Mouse (Mus musculus): ENCODE measurements around the gene Foxj3. TPM values are rescaled to one million over a fixed set of nuclear protein-coding genes. Genes with fewer than 3 reads are reported as not detected.

The Foxj3 gene
- polyA plus RNA-seq, 1 experiment from 2014 or later: 7.4 TPM

- Histone ChIP-seq H3K9ac (ENCODE audit: low read length) (no peak overlapping the region), H3K27ac (replicated peaks) (no peak overlapping the region), H3K4me3 (ENCODE audit: low read depth, low read length) (no peak overlapping the region), H3K4me1 (replicated peaks; ENCODE audit: control insufficient read depth, insufficient read depth) (no peaks in the 10 kb centered on the region), H3K27me3 (ENCODE audit: control insufficient read depth, insufficient read depth, low read length) (no peaks in the 10 kb centered on the region), H3K4me2 (replicated peaks; ENCODE audit: low read depth) (no peak overlapping the region), H3K36me3 (ENCODE audit: control insufficient read depth, insufficient read depth, low read length) (no peaks in the 10 kb centered on the region), H3K9me3 (ENCODE audit: control insufficient read depth, low read length) (no peaks in the 10 kb centered on the region)
- 77% methylated on average over 2 of the region's 2 CpGs for WGBS
- ATAC-seq (ENCODE audit: low FRiP score, low TSS enrichment) (no peak), DNase-seq (ENCODE audit: low spot score) (no peak)
- peak; percentile 58 for TF ChIP-seq CTCF (IDR thresholded peaks at IDR 0.05; ENCODE audit: low read depth)
- no peak for TF ChIP-seq EP300 (optimal IDR thresholded peaks at IDR 0.05)
Measured at GRCm38 (mm10) chr4:119531813-119532212, 5.0 kb upstream of the Foxj3 start.

GRCm38 (mm10) chr4:119535103-119535502 lies 1.7 kb upstream of the Foxj3 start:
- no peaks in the 10 kb centered on the region for H3K36me3 ChIP-seq (ENCODE audit: control insufficient read depth, insufficient read depth, low read length)
- H3K4me3 ChIP-seq (ENCODE audit: low read depth, low read length): no peak overlapping the region
- TF ChIP-seq EP300 (optimal IDR thresholded peaks at IDR 0.05) (no peak), CTCF (IDR thresholded peaks at IDR 0.05; ENCODE audit: low read depth) (no peak)
- H3K4me2 ChIP-seq (replicated peaks; ENCODE audit: low read depth): no peak overlapping the region
- no peaks in the 10 kb centered on the region for H3K9me3 ChIP-seq (ENCODE audit: control insufficient read depth, low read length)
- no peak overlapping the region for H3K27ac ChIP-seq (replicated peaks)
- no peaks in the 10 kb centered on the region for H3K4me1 ChIP-seq (replicated peaks; ENCODE audit: control insufficient read depth, insufficient read depth)
- no peak for DNase-seq (ENCODE audit: low spot score)
- H3K27me3 ChIP-seq (ENCODE audit: control insufficient read depth, insufficient read depth, low read length): no peaks in the 10 kb centered on the region
- no peak overlapping the region for H3K9ac ChIP-seq (ENCODE audit: low read length)
- no peak for ATAC-seq (ENCODE audit: low FRiP score, low TSS enrichment)
- WGBS: 25% methylated on average over 4 of the region's 4 CpGs

- Histone ChIP-seq H3K4me2 (replicated peaks; ENCODE audit: low read depth) (no peak overlapping the region), H3K27me3 (ENCODE audit: control insufficient read depth, insufficient read depth, low read length) (no peaks in the 10 kb centered on the region), H3K9me3 (ENCODE audit: control insufficient read depth, low read length) (no peaks in the 10 kb centered on the region), H3K4me1 (replicated peaks; ENCODE audit: control insufficient read depth, insufficient read depth) (no peaks in the 10 kb centered on the region), H3K9ac (ENCODE audit: low read length) (no peak overlapping the region), H3K4me3 (ENCODE audit: low read depth, low read length) (no peak overlapping the region), H3K27ac (replicated peaks) (no peak overlapping the region), H3K36me3 (ENCODE audit: control insufficient read depth, insufficient read depth, low read length) (no peaks in the 10 kb centered on the region)
- 93% methylated on average over 4 of the region's 4 CpGs for WGBS
- TF ChIP-seq EP300 (optimal IDR thresholded peaks at IDR 0.05): no peak
- TF ChIP-seq CTCF (IDR thresholded peaks at IDR 0.05; ENCODE audit: low read depth): no peak
- ATAC-seq (ENCODE audit: low FRiP score, low TSS enrichment) (no peak), DNase-seq (ENCODE audit: low spot score) (no peak)
Measured at GRCm38 (mm10) chr4:119537436-119537835, 632 bp downstream of the Foxj3 start.

- H3K9me3 ChIP-seq (ENCODE audit: control insufficient read depth, low read length): no peaks in the 10 kb centered on the region
- H3K27ac ChIP-seq (replicated peaks): peak within 1 kb of the TSS; percentile 99
- H3K36me3 ChIP-seq (ENCODE audit: control insufficient read depth, insufficient read depth, low read length): no peaks in the 10 kb centered on the region
- under 1% methylated on average over 54 of the region's 85 CpGs for WGBS
- TF ChIP-seq CTCF (IDR thresholded peaks at IDR 0.05; ENCODE audit: low read depth): peak; percentile 25; the same call in 1 of the 2 replicates
- peak; percentile 61 for TF ChIP-seq EP300 (optimal IDR thresholded peaks at IDR 0.05)
- H3K4me3 ChIP-seq (ENCODE audit: low read depth, low read length): peak within 1 kb of the TSS; percentile 97
- no peaks in the 10 kb centered on the region for H3K4me1 ChIP-seq (replicated peaks; ENCODE audit: control insufficient read depth, insufficient read depth)
- ATAC-seq (ENCODE audit: low FRiP score, low TSS enrichment) (peak; percentile 96), DNase-seq (ENCODE audit: low spot score) (peak; percentile 97)
- no peaks in the 10 kb centered on the region for H3K27me3 ChIP-seq (ENCODE audit: control insufficient read depth, insufficient read depth, low read length)
- peak within 1 kb of the TSS; percentile 97 for H3K9ac ChIP-seq (ENCODE audit: low read length)
- peak within 1 kb of the TSS; percentile 88 for H3K4me2 ChIP-seq (replicated peaks; ENCODE audit: low read depth)
Measured at GRCm38 (mm10) chr4:119539031-119539824, 2.4 kb downstream of the Foxj3 start, which contains the start of gene Frg2f1. TSS of gene Frg2f1 (minus strand) at chr4:119539529.

GRCm38 (mm10) chr4:119539836-119540532 lies 3.2 kb downstream of the Foxj3 start:
- H3K4me3 ChIP-seq (ENCODE audit: low read depth, low read length): peak overlapping the region; percentile 97
- 1% methylated on average over 62 of the region's 76 CpGs for WGBS
- peak overlapping the region; percentile 99 for H3K27ac ChIP-seq (replicated peaks)
- H3K36me3 ChIP-seq (ENCODE audit: control insufficient read depth, insufficient read depth, low read length): no peaks in the 10 kb centered on the region
- ATAC-seq (ENCODE audit: low FRiP score, low TSS enrichment) (no peak; the same call in 1 of the 2 replicates), DNase-seq (ENCODE audit: low spot score) (peak; percentile 55)
- no peaks in the 10 kb centered on the region for H3K27me3 ChIP-seq (ENCODE audit: control insufficient read depth, insufficient read depth, low read length)
- no peak for TF ChIP-seq CTCF (IDR thresholded peaks at IDR 0.05; ENCODE audit: low read depth)
- no peak for TF ChIP-seq EP300 (optimal IDR thresholded peaks at IDR 0.05)
- peak overlapping the region; percentile 88 for H3K4me2 ChIP-seq (replicated peaks; ENCODE audit: low read depth)
- no peaks in the 10 kb centered on the region for H3K4me1 ChIP-seq (replicated peaks; ENCODE audit: control insufficient read depth, insufficient read depth)
- no peaks in the 10 kb centered on the region for H3K9me3 ChIP-seq (ENCODE audit: control insufficient read depth, low read length)
- H3K9ac ChIP-seq (ENCODE audit: low read length): peak overlapping the region; percentile 97

- ATAC-seq (ENCODE audit: low FRiP score, low TSS enrichment) (no peak), DNase-seq (ENCODE audit: low spot score) (no peak)
- H3K4me2 ChIP-seq (replicated peaks; ENCODE audit: low read depth): peak overlapping the region; percentile 88
- no peaks in the 10 kb centered on the region for H3K36me3 ChIP-seq (ENCODE audit: control insufficient read depth, insufficient read depth, low read length)
- WGBS: 5% methylated on average over 10 of the region's 10 CpGs
- peak overlapping the region; percentile 97 for H3K4me3 ChIP-seq (ENCODE audit: low read depth, low read length)
- H3K9ac ChIP-seq (ENCODE audit: low read length): peak overlapping the region; percentile 97
- TF ChIP-seq EP300 (optimal IDR thresholded peaks at IDR 0.05): no peak
- TF ChIP-seq CTCF (IDR thresholded peaks at IDR 0.05; ENCODE audit: low read depth): no peak
- no peaks in the 10 kb centered on the region for H3K4me1 ChIP-seq (replicated peaks; ENCODE audit: control insufficient read depth, insufficient read depth)
- no peaks in the 10 kb centered on the region for H3K27me3 ChIP-seq (ENCODE audit: control insufficient read depth, insufficient read depth, low read length)
- no peaks in the 10 kb centered on the region for H3K9me3 ChIP-seq (ENCODE audit: control insufficient read depth, low read length)
- peak overlapping the region; percentile 99; the same call in 1 of the 2 replicates for H3K27ac ChIP-seq (replicated peaks)
Measured at GRCm38 (mm10) chr4:119540533-119540890, 3.7 kb downstream of the Foxj3 start.

Measured in stomach, postnatal 0 days (tissue).